Comparison of ENCODE assay signal across 9 mouse cellular contexts in the genomic region with DNA sequence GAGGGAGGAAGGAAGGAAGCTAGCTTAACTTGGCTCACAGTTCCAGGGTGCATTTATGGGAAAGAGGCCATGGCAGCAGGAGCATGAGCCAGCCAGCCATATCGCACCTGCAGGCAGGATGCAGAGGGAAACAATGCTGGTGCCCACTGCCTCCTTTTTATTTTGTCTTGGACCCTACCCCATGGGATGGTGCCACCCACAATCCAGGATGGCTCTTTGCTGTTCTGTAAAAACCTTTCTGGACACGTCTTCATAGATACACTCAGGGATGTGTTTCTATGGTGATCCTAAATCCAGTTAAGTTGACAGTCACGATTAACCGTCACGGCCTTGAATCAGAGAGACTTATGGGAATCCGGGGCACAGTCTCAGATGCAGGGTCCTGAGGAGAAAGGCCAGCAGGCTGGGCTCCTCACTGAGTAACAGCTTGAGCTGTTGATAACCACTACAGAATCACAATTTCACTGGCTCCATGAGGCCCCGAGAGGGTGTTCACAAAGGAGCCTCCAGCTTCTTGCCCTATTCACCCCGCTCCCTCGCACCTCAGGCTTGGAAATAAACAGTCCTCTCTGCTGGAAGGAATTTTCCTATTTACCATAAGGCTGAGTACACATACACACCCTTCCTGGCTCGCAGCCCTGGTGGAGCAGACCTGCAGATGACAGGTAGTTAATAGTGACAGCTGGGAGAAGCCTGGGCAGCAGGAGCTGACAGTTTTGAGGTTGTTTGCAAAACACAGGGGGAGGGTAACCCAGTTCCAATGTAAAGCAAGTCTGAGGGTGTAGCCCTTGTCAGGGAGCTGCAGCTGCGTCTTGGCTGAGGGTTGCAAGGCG. TPM values are rescaled to one million over a fixed set of nuclear protein-coding genes. Genes with fewer than 3 reads are reported as not detected.
DNase-seq lines count a peak whose midpoint lies in the region; ATAC-seq and TF ChIP-seq lines count a peak whose summit lies in the region.
"Had no signal": no experiment of that assay in that cellular context is flagged by ENCODE, and none has a peak within 500 bp of the region (broad histone marks: within the 10 kb centered on the region; RNA-seq: fewer than 3 reads in every experiment).

No protein-coding gene starts in this region.

- no peak for TF ChIP-seq CTCF in kidney, adult 2 months (conservative IDR thresholded peaks at IDR 0.05; ENCODE audit: insufficient read depth, insufficient read length, low read depth, low read length)

- peaks cover 32% of the 10 kb centered on the region for H3K4me1 ChIP-seq in kidney, embryonic 14.5 days (ENCODE audit: control insufficient read depth, insufficient read depth, low read length)
- H3K4me1 ChIP-seq in kidney, adult 2 months (ENCODE audit: control insufficient read depth, insufficient read depth, low read length): peaks cover 12% of the 10 kb centered on the region; the same call in 1 of the 2 replicates
- 0 out of 2 replicates have a peak, but pooled peaks cover 2% of the 10 kb centered on the region for H3K4me1 ChIP-seq in embryonic facial prominence, embryonic 11.5 days (ENCODE audit: control insufficient read depth, insufficient read depth, low read length)
- peaks cover 12% of the 10 kb centered on the region for H3K4me1 ChIP-seq in midbrain, embryonic 16.5 days (ENCODE audit: control insufficient read depth, insufficient read depth, low read length)

- peak; percentile 80 for ATAC-seq in kidney, embryonic 14.5 days (ENCODE audit: low FRiP score, low TSS enrichment)
- ATAC-seq in embryonic facial prominence, embryonic 11.5 days (replicated peaks; ENCODE audit: insufficient number of reproducible peaks, low FRiP score, low TSS enrichment, low read depth): 0 out of 2 replicates have a peak, but pooled peaks have one; percentile 26
- peak; percentile 74 for ATAC-seq in midbrain, embryonic 16.5 days

- no peak for TF ChIP-seq POLR2A in kidney, adult 2 months (IDR thresholded peaks at IDR 0.05; ENCODE audit: low read depth, low read length)

- no peaks in the 10 kb centered on the region for H3K9me3 ChIP-seq in kidney, embryonic 14.5 days (ENCODE audit: control insufficient read depth, low read length)
- H3K9me3 ChIP-seq in embryonic facial prominence, embryonic 11.5 days (replicated peaks; ENCODE audit: control insufficient read depth, low read length): no peaks in the 10 kb centered on the region
- no peaks in the 10 kb centered on the region for H3K9me3 ChIP-seq in midbrain, embryonic 16.5 days (replicated peaks; ENCODE audit: control insufficient read depth, low read length, poor library complexity, severe bottlenecking)

- no peaks in the 10 kb centered on the region for H3K36me3 ChIP-seq in kidney, embryonic 14.5 days (ENCODE audit: control insufficient read depth, insufficient read depth, low read length)
- no peaks in the 10 kb centered on the region for H3K36me3 ChIP-seq in kidney, adult 2 months (ENCODE audit: control insufficient read depth, insufficient read depth, low read length)
- H3K36me3 ChIP-seq in embryonic facial prominence, embryonic 11.5 days (replicated peaks; ENCODE audit: control insufficient read depth, insufficient read depth, low read depth, low read length): no peaks in the 10 kb centered on the region
- no peaks in the 10 kb centered on the region for H3K36me3 ChIP-seq in midbrain, embryonic 16.5 days (ENCODE audit: control insufficient read depth, insufficient read depth, low read length)
- H3K36me3 ChIP-seq: G1E had no signal

- H3K4me2 ChIP-seq in kidney, embryonic 14.5 days (replicated peaks; ENCODE audit: low read depth, low read length): 0 out of 2 replicates have a peak overlapping the region, but pooled peaks have one; percentile 0
- no peak overlapping the region for H3K4me2 ChIP-seq in embryonic facial prominence, embryonic 11.5 days (ENCODE audit: low read depth, low read length)
- 0 out of 2 replicates have a peak overlapping the region, but pooled peaks have one; percentile 5 for H3K4me2 ChIP-seq in midbrain, embryonic 16.5 days (ENCODE audit: low read length)

- no peak overlapping the region for H3K4me3 ChIP-seq in kidney, embryonic 14.5 days (ENCODE audit: low read length)
- no peak overlapping the region for H3K4me3 ChIP-seq in kidney, adult 2 months (ENCODE audit: insufficient read depth, low read depth, low read length)
- no peak overlapping the region for H3K4me3 ChIP-seq in embryonic facial prominence, embryonic 11.5 days (ENCODE audit: low read depth, low read length)
- H3K4me3 ChIP-seq in midbrain, embryonic 16.5 days (ENCODE audit: low read depth, low read length): no peak overlapping the region

- no peak overlapping the region for H3K27ac ChIP-seq in kidney, embryonic 14.5 days (ENCODE audit: low read depth, low read length)
- no peak overlapping the region for H3K27ac ChIP-seq in kidney, adult 2 months (ENCODE audit: insufficient read depth, low read depth, low read length)
- H3K27ac ChIP-seq in embryonic facial prominence, embryonic 11.5 days (replicated peaks; ENCODE audit: low read depth, low read length): no peak overlapping the region
- H3K27ac ChIP-seq in midbrain, embryonic 16.5 days (ENCODE audit: low read length): peak overlapping the region; percentile 59

- H3K9ac ChIP-seq in kidney, embryonic 14.5 days (ENCODE audit: low read depth, low read length): no peak overlapping the region
- no peak overlapping the region for H3K9ac ChIP-seq in embryonic facial prominence, embryonic 11.5 days (replicated peaks; ENCODE audit: low read length)
- H3K9ac ChIP-seq in midbrain, embryonic 16.5 days (ENCODE audit: low read depth, low read length): peak overlapping the region; percentile 16; the same call in 1 of the 2 replicates

- no peaks in the 10 kb centered on the region for H3K27me3 ChIP-seq in kidney, embryonic 14.5 days (ENCODE audit: control insufficient read depth, insufficient read depth, low read length)
- H3K27me3 ChIP-seq in kidney, adult 2 months (replicated peaks; ENCODE audit: control insufficient read depth, insufficient read depth, low read length): no peaks in the 10 kb centered on the region
- H3K27me3 ChIP-seq in embryonic facial prominence, embryonic 11.5 days (ENCODE audit: control insufficient read depth, insufficient read depth, low read length): no peaks in the 10 kb centered on the region
- no peaks in the 10 kb centered on the region for H3K27me3 ChIP-seq in midbrain, embryonic 16.5 days (ENCODE audit: control insufficient read depth, insufficient read depth, low read depth, low read length)

- 25% methylated on average over 12 of the region's 12 CpGs for WGBS in kidney, embryonic 14.5 days
- 64% methylated on average over 12 of the region's 12 CpGs for WGBS in kidney, adult 2 months
- 37% methylated on average over 12 of the region's 12 CpGs for WGBS in embryonic facial prominence, embryonic 11.5 days
- 11% methylated on average over 12 of the region's 12 CpGs for WGBS in midbrain, embryonic 16.5 days

- DNase-seq in kidney, adult 2 months: no peak
- no peak for DNase-seq in embryonic facial prominence, embryonic 11.5 days (ENCODE audit: low spot score)
- peak; percentile 55 for DNase-seq in kidney, postnatal 14 days
- DNase-seq in adrenal gland, adult 8-10 months: no peak
- DNase-seq in spleen, postnatal 4 days (ENCODE audit: low spot score in 2 of 2): no peak
- DNase-seq in left cerebral cortex, adult 8-10 months (ENCODE audit: low spot score in 2 of 2): no peak

RNA-seq across cellular contexts. Expression of a gene that starts 17.1 kb away (rescaled TPM):
- 53.4 and 92.8 TPM in 2 replicates for polyA plus RNA-seq in kidney, embryonic 14.5 days (2014; fragmentation: Nextera tagmentation; extraction: Ambion mirVana)
- 78.3 and 82.5 TPM in 2 replicates for polyA plus RNA-seq in kidney, adult 2 months (2012; rRNA removed)
- polyA plus RNA-seq in embryonic facial prominence, embryonic 11.5 days (2014; fragmentation: Nextera tagmentation; extraction: Ambion mirVana): 72.6 and 77.2 TPM in 2 replicates
- 24.5 and 24.9 TPM in 2 replicates for polyA plus RNA-seq in midbrain, embryonic 16.5 days (2015; fragmentation: Nextera tagmentation; extraction: Ambion mirVana)
- 100 to 1,000 TPM in 2 of 4 experiments, 10 to 100 TPM in 2; 84.9 to 116 (median 99.1) TPM for total RNA-seq in adrenal gland, adult 8-10 months (2022)
- total RNA-seq in left cerebral cortex, adult 8-10 months (2022): 10 to 100 TPM; 46.7 to 58.2 (median 53.1) TPM
- polyA plus RNA-seq: G1E had no signal

Comparison
In these comparisons a context has a peak if more than half of its experiments do, and no peak if none do; other contexts are left out.
1. ATAC-seq: peak in every context shown above with its lines; median percentile 80 in kidney, embryonic 14.5 days; 74 in midbrain, embryonic 16.5 days; 26 in embryonic facial prominence, embryonic 11.5 days.